Mouse (Mus musculus): ENCODE data around the gene Olfr90. TPM values are rescaled to one million over a fixed set of nuclear protein-coding genes. Genes with fewer than 3 reads are reported as not detected.

Olfr90 gene
- polyA plus RNA-seq, 1 experiment from 2014 or later = not detected

Other genes starting within 250 kb of the Olfr90 start
- gene Trim15, start 221.3 kb downstream of the Olfr90 start, polyA plus RNA-seq (2016; fragmentation: Nextera tagmentation; extraction: Ambion mirVana) = 0.27 and 0.45 TPM in 2 replicates
- gene Trim10, start 218.9 kb downstream of the Olfr90 start, polyA plus RNA-seq (2016; fragmentation: Nextera tagmentation; extraction: Ambion mirVana) = 6.2 and 7.4 TPM in 2 replicates
- gene Trim40, start 198.4 kb downstream of the Olfr90 start, polyA plus RNA-seq (2016; fragmentation: Nextera tagmentation; extraction: Ambion mirVana) = not detected in 2 replicates
- not detected in 2 replicates for gene Trim31, start 190.4 kb downstream of the Olfr90 start, polyA plus RNA-seq (2016; fragmentation: Nextera tagmentation; extraction: Ambion mirVana)
- 0.22 and 0.67 TPM in 2 replicates for gene Rnf39, start 145.6 kb downstream of the Olfr90 start, polyA plus RNA-seq (2016; fragmentation: Nextera tagmentation; extraction: Ambion mirVana)
- 160 and 166 TPM in 2 replicates for gene Ppp1r11, start 136.8 kb downstream of the Olfr90 start, polyA plus RNA-seq (2016; fragmentation: Nextera tagmentation; extraction: Ambion mirVana)
- gene Znrd1, start 129.9 kb downstream of the Olfr90 start, polyA plus RNA-seq (2016; fragmentation: Nextera tagmentation; extraction: Ambion mirVana) = 88.5 and 96.7 TPM in 2 replicates
- 8.8 and 10.6 TPM in 2 replicates for gene Znrd1as, start 129.9 kb downstream of the Olfr90 start, polyA plus RNA-seq (2016; fragmentation: Nextera tagmentation; extraction: Ambion mirVana)
- gene 2410137M14Rik, start 107.3 kb downstream of the Olfr90 start, polyA plus RNA-seq (2016; fragmentation: Nextera tagmentation; extraction: Ambion mirVana) = not detected in 2 replicates
- 0.83 and 1.2 TPM in 2 replicates for gene H2-M5, start 99.0 kb downstream of the Olfr90 start, polyA plus RNA-seq (2016; fragmentation: Nextera tagmentation; extraction: Ambion mirVana)
- gene Zfp57, start 87.3 kb downstream of the Olfr90 start, polyA plus RNA-seq (2016; fragmentation: Nextera tagmentation; extraction: Ambion mirVana) = 61.6 and 87.8 TPM in 2 replicates
- gene Mog, start 65.1 kb downstream of the Olfr90 start, polyA plus RNA-seq (2016; fragmentation: Nextera tagmentation; extraction: Ambion mirVana) = 0.10 and 0.15 TPM in 2 replicates
- gene Gabbr1, start 42.5 kb downstream of the Olfr90 start, polyA plus RNA-seq (2016; fragmentation: Nextera tagmentation; extraction: Ambion mirVana) = 7.9 and 12.2 TPM in 2 replicates
- gene Olfr91, start 9.8 kb upstream of the Olfr90 start, polyA plus RNA-seq (2016; fragmentation: Nextera tagmentation; extraction: Ambion mirVana) = not detected in 2 replicates
- not detected in 2 replicates for gene Olfr92, start 31.6 kb upstream of the Olfr90 start, polyA plus RNA-seq (2016; fragmentation: Nextera tagmentation; extraction: Ambion mirVana)
- gene Olfr93, start 73.0 kb upstream of the Olfr90 start, polyA plus RNA-seq (2016; fragmentation: Nextera tagmentation; extraction: Ambion mirVana) = not detected in 2 replicates
- not detected in 2 replicates for gene Ubd, start 105.4 kb upstream of the Olfr90 start, polyA plus RNA-seq (2016; fragmentation: Nextera tagmentation; extraction: Ambion mirVana)
- not detected in 2 replicates for gene Olfr94, start 112.5 kb upstream of the Olfr90 start, polyA plus RNA-seq (2016; fragmentation: Nextera tagmentation; extraction: Ambion mirVana)
- gene Olfr95, start 124.6 kb upstream of the Olfr90 start, polyA plus RNA-seq (2016; fragmentation: Nextera tagmentation; extraction: Ambion mirVana) = not detected in 2 replicates
- not detected in 2 replicates for gene Olfr96, start 131.6 kb upstream of the Olfr90 start, polyA plus RNA-seq (2016; fragmentation: Nextera tagmentation; extraction: Ambion mirVana)
- not detected in 2 replicates for gene Olfr97, start 148.8 kb upstream of the Olfr90 start, polyA plus RNA-seq (2016; fragmentation: Nextera tagmentation; extraction: Ambion mirVana)
- gene Olfr98, start 175.2 kb upstream of the Olfr90 start, polyA plus RNA-seq (2016; fragmentation: Nextera tagmentation; extraction: Ambion mirVana) = not detected in 2 replicates
- 1.8 and 2.1 TPM in 2 replicates for gene H2-M3, start 181.7 kb upstream of the Olfr90 start, polyA plus RNA-seq (2016; fragmentation: Nextera tagmentation; extraction: Ambion mirVana)
- not detected in 2 replicates for gene Olfr99, start 195.0 kb upstream of the Olfr90 start, polyA plus RNA-seq (2016; fragmentation: Nextera tagmentation; extraction: Ambion mirVana)
- gene Olfr101, start 215.8 kb upstream of the Olfr90 start, polyA plus RNA-seq (2016; fragmentation: Nextera tagmentation; extraction: Ambion mirVana) = not detected in 2 replicates
- not detected in 2 replicates for gene Olfr102, start 228.6 kb upstream of the Olfr90 start, polyA plus RNA-seq (2016; fragmentation: Nextera tagmentation; extraction: Ambion mirVana)

Measured in midbrain, embryonic 10.5 days (tissue).